Mouse (Mus musculus) spleen, adult 2 months (tissue): ENCODE data around the gene Eps15l1.

Experiments
- CTCF ChIP-seq: fragments of 200-500 bp; IDR thresholded peaks from 2 replicates; pipeline ENCODE4 v1.5.1; 2011; ENCODE audit warnings: mild to moderate bottlenecking, inconsistent platforms; ENCODE audit not compliant: insufficient read depth, insufficient read length, insufficient replicate concordance; ENCODE audit errors: extremely low read depth
- POLR2A ChIP-seq: fragments of 200-500 bp; IDR thresholded peaks from 2 replicates; pipeline ENCODE4 v1.6.1; 2011; ENCODE audit warnings: low read depth, low read length, inconsistent platforms

- no peak for TF ChIP-seq CTCF
- TF ChIP-seq POLR2A = no peak
These were observed 49.9 kb downstream of the Eps15l1 start for GRCm38 (mm10) chr8:72371356-72371755.
